Mouse (Mus musculus) liver, embryonic 12.5 days (tissue): ENCODE measurements around the gene Erbb3. TPM values are rescaled to one million over a fixed set of nuclear protein-coding genes. Genes with fewer than 3 reads are reported as not detected.

Experiments
- ATAC-seq: fragments of 200-750 bp; cut with Nextera tagmentation; 2 replicates; pipeline ENCODE4 v1.8.0; 2017; ENCODE audit warnings: moderate number of reproducible peaks, mild to moderate bottlenecking, moderate library complexity
- H3K27ac ChIP-seq: fragments of 300-500 bp; sonication (generic); 2 replicates; pipeline ENCODE4 v1.5.1; 2016; ENCODE audit warnings: mild to moderate bottlenecking
- H3K27me3 ChIP-seq: fragments of 300-500 bp; sonication (generic); replicated peaks from 2 replicates; pipeline ENCODE4 v1.6.1; 2016; ENCODE audit warnings: mild to moderate bottlenecking, moderate library complexity
- H3K36me3 ChIP-seq: fragments of 300-500 bp; sonication (generic); 2 replicates; pipeline ENCODE4 v1.6.1; 2016; ENCODE audit warnings: mild to moderate bottlenecking, moderate library complexity
- H3K4me1 ChIP-seq: fragments of 300-500 bp; sonication (generic); 2 replicates; pipeline ENCODE4 v1.6.1; 2016
- H3K4me2 ChIP-seq: fragments of 300-500 bp; sonication (generic); 2 replicates; pipeline ENCODE4 v1.6.1; 2016; ENCODE audit warnings: mild to moderate bottlenecking, moderate library complexity
- H3K4me3 ChIP-seq: fragments of 300-500 bp; sonication (generic); 2 replicates; pipeline ENCODE4 v1.5.1; 2016; ENCODE audit warnings: mild to moderate bottlenecking, moderate library complexity
- H3K9ac ChIP-seq: fragments of 300-500 bp; sonication (generic); 2 replicates; pipeline ENCODE4 v1.6.1; 2016; ENCODE audit warnings: mild to moderate bottlenecking, moderate library complexity
- H3K9me3 ChIP-seq: fragments of 300-500 bp; sonication (generic); replicated peaks from 2 replicates; pipeline ENCODE4 v1.6.1; 2016; ENCODE audit warnings: mild to moderate bottlenecking, moderate library complexity
- WGBS: fragments of 180-500 bp; shearing (Covaris S2); methylation state at CpG from one replicate; pipeline ENCODE4 v1.1.7; 2016; ENCODE audit not compliant: insufficient replicate concordance; 5-methylcytosine and 5-hydroxymethylcytosine counted together
- polyA plus RNA-seq: library from polyadenylated mRNA; unstranded; fragments of >200 nt; fragmentation: Nextera tagmentation; extraction: Ambion mirVana; gene quantifications from 2 replicates; pipeline ENCODE4 v1.2.1, GENCODE M21; 2016

The Erbb3 gene
- polyA plus RNA-seq, 1 experiment from 2014 or later = 1.8 TPM

DNA sequence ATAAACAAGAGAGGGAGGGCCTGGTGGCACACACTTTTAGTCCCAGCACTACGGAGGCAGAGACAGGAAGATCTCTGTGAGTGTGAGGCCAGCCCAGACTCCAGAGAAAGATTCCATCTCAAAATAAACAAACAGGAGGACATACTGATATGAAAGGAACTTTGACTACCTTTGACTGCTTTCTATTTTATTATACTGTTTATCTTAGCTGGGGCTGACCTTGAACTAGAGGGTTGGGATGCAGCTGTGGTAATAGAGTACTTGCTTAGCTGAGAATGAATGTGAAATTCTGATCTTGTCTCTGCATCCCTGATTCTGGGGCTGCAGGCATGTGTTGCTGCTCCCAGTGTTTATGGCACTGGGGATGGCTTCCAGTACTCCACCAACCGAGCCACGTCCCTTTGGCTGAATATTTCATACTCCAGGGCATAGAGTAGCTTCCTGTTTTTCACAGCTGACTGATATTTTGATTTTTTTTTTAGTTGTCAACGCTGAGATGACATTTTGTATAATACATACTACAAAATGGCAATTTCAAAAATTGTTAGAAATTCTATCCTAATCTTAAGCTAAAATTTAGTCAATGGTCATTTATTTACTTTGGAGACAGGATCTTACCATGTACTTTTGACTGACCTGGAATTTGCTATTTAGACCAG is 13.1 kb upstream of the Erbb3 start:
- no peak overlapping the region for H3K27ac ChIP-seq
- no peaks in the 10 kb centered on the region for H3K9me3 ChIP-seq
- WGBS = 65% methylated on average over 4 of the region's 4 CpGs
- H3K4me1 ChIP-seq = peaks cover 8% of the 10 kb centered on the region
- no peak overlapping the region for H3K9ac ChIP-seq
- peaks cover 5% of the 10 kb centered on the region; the same call in 1 of the 2 replicates for H3K27me3 ChIP-seq
- no peaks in the 10 kb centered on the region for H3K36me3 ChIP-seq
- no peak for ATAC-seq
- H3K4me2 ChIP-seq = no peak overlapping the region
- no peak overlapping the region for H3K4me3 ChIP-seq

- H3K4me1 ChIP-seq = peaks cover 8% of the 10 kb centered on the region
- 83% methylated on average over 1 of the region's 1 CpGs for WGBS
- H3K27ac ChIP-seq = no peak overlapping the region
- H3K4me2 ChIP-seq = no peak overlapping the region
- no peak overlapping the region for H3K9ac ChIP-seq
- H3K9me3 ChIP-seq = no peaks in the 10 kb centered on the region
- H3K36me3 ChIP-seq = no peaks in the 10 kb centered on the region
- H3K4me3 ChIP-seq = no peak overlapping the region
- peaks cover 5% of the 10 kb centered on the region; the same call in 1 of the 2 replicates for H3K27me3 ChIP-seq
- ATAC-seq = no peak
These were observed 12.0 kb upstream of the Erbb3 start for GRCm38 (mm10) chr10:128601499-128601898.

- no peak overlapping the region for H3K4me2 ChIP-seq
- 57% methylated on average over 2 of the region's 2 CpGs for WGBS
- no peak overlapping the region for H3K4me3 ChIP-seq
- H3K27me3 ChIP-seq = peaks cover 22% of the 10 kb centered on the region; the same call in 1 of the 2 replicates
- no peaks in the 10 kb centered on the region for H3K36me3 ChIP-seq
- no peak overlapping the region for H3K9ac ChIP-seq
- no peak overlapping the region for H3K27ac ChIP-seq
- 0 out of 2 replicates have a peak, but pooled peaks cover 3% of the 10 kb centered on the region for H3K4me1 ChIP-seq
- no peaks in the 10 kb centered on the region for H3K9me3 ChIP-seq
- ATAC-seq = no peak
These were observed 9.0 kb upstream of the Erbb3 start for GRCm38 (mm10) chr10:128598476-128598875.

GRCm38 (mm10) chr10:128592797-128593196 is 3.3 kb upstream of the Erbb3 start:
- Histone ChIP-seq H3K4me1 (peaks cover 41% of the 10 kb centered on the region), H3K27ac (no peak overlapping the region), H3K27me3 (peaks cover 56% of the 10 kb centered on the region), H3K9ac (no peak overlapping the region), H3K4me3 (no peak overlapping the region), H3K9me3 (no peaks in the 10 kb centered on the region), H3K4me2 (no peak overlapping the region), H3K36me3 (no peaks in the 10 kb centered on the region)
- ATAC-seq = no peak
- WGBS = 49% methylated on average over 5 of the region's 5 CpGs

- 39% methylated on average over 6 of the region's 6 CpGs for WGBS
- Histone ChIP-seq H3K27ac (no peak overlapping the region), H3K27me3 (peaks cover 70% of the 10 kb centered on the region)
These were observed 2.0 kb upstream of the Erbb3 start for GRCm38 (mm10) chr10:128591436-128591835.

GRCm38 (mm10) chr10:128590193-128590690 is 790 bp upstream of the Erbb3 start:
- Histone ChIP-seq H3K4me2 (peak overlapping the region; percentile 98), H3K36me3 (no peaks in the 10 kb centered on the region), H3K9ac (peak overlapping the region; percentile 55), H3K27me3 (peaks cover 77% of the 10 kb centered on the region), H3K27ac (no peak overlapping the region), H3K4me1 (peaks cover 47% of the 10 kb centered on the region), H3K4me3 (peak overlapping the region; percentile 68), H3K9me3 (no peaks in the 10 kb centered on the region)
- ATAC-seq = peak; percentile 16
- under 1% methylated on average over 41 of the region's 43 CpGs for WGBS

More at GRCm38 (mm10) chr10:128591436-128591835, 2.0 kb upstream of the Erbb3 start:
- Histone ChIP-seq H3K4me2 (no peak overlapping the region), H3K4me1 (peaks cover 47% of the 10 kb centered on the region), H3K36me3 (no peaks in the 10 kb centered on the region), H3K9ac (no peak overlapping the region), H3K4me3 (no peak overlapping the region), H3K9me3 (no peaks in the 10 kb centered on the region)
- no peak for ATAC-seq

- no peak overlapping the region for H3K27ac ChIP-seq
- peak overlapping the region; percentile 98 for H3K4me2 ChIP-seq
- no peaks in the 10 kb centered on the region for H3K36me3 ChIP-seq
- peaks cover 82% of the 10 kb centered on the region for H3K27me3 ChIP-seq
- peaks cover 47% of the 10 kb centered on the region for H3K4me1 ChIP-seq
- 4% methylated on average over 23 of the region's 23 CpGs for WGBS
- no peaks in the 10 kb centered on the region for H3K9me3 ChIP-seq
- ATAC-seq = no peak
- peak overlapping the region; percentile 68 for H3K4me3 ChIP-seq
- peak overlapping the region; percentile 45 for H3K9ac ChIP-seq
These were observed 533 bp downstream of the Erbb3 start for GRCm38 (mm10) chr10:128588775-128589463.

DNA sequence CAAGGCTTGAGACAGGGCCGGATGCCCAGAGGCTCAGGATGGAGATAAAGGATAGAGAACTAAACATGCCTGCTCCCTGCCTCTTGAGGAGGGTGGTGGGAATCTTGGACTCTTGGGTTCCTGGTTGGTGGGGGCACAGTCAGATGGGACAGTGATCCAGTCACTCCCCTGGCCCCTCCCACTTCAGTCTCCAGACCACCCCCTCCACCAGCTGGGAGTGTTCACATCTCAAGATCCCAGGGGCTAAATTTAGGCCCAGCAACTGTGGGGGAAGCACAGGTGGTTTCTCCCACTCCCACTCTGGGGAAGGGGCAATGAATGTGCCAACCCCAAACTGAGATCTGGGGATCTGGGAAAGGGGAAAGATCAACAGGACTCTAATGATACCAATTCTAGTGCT is 1.3 kb downstream of the Erbb3 start:
- Histone ChIP-seq H3K9me3 (no peaks in the 10 kb centered on the region), H3K4me3 (no peak overlapping the region), H3K9ac (no peak overlapping the region), H3K27ac (no peak overlapping the region), H3K36me3 (no peaks in the 10 kb centered on the region), H3K4me1 (peaks cover 47% of the 10 kb centered on the region), H3K4me2 (peak overlapping the region; percentile 98), H3K27me3 (peaks cover 84% of the 10 kb centered on the region)
- WGBS = 27% methylated on average over 1 of the region's 1 CpGs
- ATAC-seq = no peak

GRCm38 (mm10) chr10:128587697-128588096 is 1.8 kb downstream of the Erbb3 start:
- no peaks in the 10 kb centered on the region for H3K36me3 ChIP-seq
- peaks cover 44% of the 10 kb centered on the region for H3K4me1 ChIP-seq
- 43% methylated on average over 8 of the region's 8 CpGs for WGBS
- no peak overlapping the region for H3K27ac ChIP-seq
- H3K4me2 ChIP-seq = peak overlapping the region; percentile 98
- no peak overlapping the region for H3K4me3 ChIP-seq
- no peaks in the 10 kb centered on the region for H3K9me3 ChIP-seq
- H3K9ac ChIP-seq = no peak overlapping the region
- ATAC-seq = no peak
- peaks cover 88% of the 10 kb centered on the region for H3K27me3 ChIP-seq

DNA sequence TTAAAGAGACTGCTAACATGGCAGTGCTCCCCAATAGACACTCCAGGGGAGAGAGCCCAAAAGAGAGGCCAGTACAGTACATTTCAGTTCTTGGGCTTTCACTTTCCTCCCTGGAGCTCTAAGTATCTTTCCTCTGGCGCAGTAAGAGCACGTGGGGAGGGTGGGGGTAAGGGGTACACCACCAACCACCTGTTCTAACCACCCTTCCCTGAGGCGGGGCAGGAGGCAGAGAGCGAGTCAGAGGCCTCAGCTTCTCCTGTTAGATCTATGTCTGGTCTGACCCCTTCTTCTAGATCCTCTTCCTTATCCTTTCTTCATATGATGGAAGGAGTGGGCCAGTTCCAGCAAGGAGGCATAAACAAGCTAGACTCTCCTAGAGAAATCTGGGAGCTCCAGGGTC is 2.3 kb downstream of the Erbb3 start:
- Histone ChIP-seq H3K4me3 (no peak overlapping the region), H3K36me3 (no peaks in the 10 kb centered on the region), H3K4me2 (no peak overlapping the region), H3K9me3 (no peaks in the 10 kb centered on the region), H3K27ac (no peak overlapping the region), H3K9ac (no peak overlapping the region), H3K4me1 (peaks cover 38% of the 10 kb centered on the region), H3K27me3 (peaks cover 91% of the 10 kb centered on the region)
- 47% methylated on average over 4 of the region's 4 CpGs for WGBS
- ATAC-seq = no peak

- ATAC-seq = no peak
- Histone ChIP-seq H3K27ac (no peak overlapping the region), H3K4me3 (no peak overlapping the region), H3K9me3 (no peaks in the 10 kb centered on the region), H3K4me1 (peaks cover 32% of the 10 kb centered on the region), H3K9ac (no peak overlapping the region), H3K27me3 (peaks cover 91% of the 10 kb centered on the region), H3K36me3 (no peaks in the 10 kb centered on the region), H3K4me2 (no peak overlapping the region)
- WGBS = 15% methylated on average over 1 of the region's 1 CpGs
These were observed 2.9 kb downstream of the Erbb3 start for GRCm38 (mm10) chr10:128586546-128586945.

- H3K4me2 ChIP-seq = no peak overlapping the region
- no peak overlapping the region for H3K9ac ChIP-seq
- peaks cover 22% of the 10 kb centered on the region for H3K4me1 ChIP-seq
- WGBS = 14% methylated on average over 4 of the region's 4 CpGs
- H3K27ac ChIP-seq = no peak overlapping the region
- H3K9me3 ChIP-seq = no peaks in the 10 kb centered on the region
- no peak overlapping the region for H3K4me3 ChIP-seq
- H3K36me3 ChIP-seq = no peaks in the 10 kb centered on the region
- no peak for ATAC-seq
- peaks cover 80% of the 10 kb centered on the region for H3K27me3 ChIP-seq
These were observed 5.1 kb downstream of the Erbb3 start for GRCm38 (mm10) chr10:128584386-128584785.
